Mouse (Mus musculus) thymus, adult 2 months (tissue): ENCODE results near the gene Suv39h1.
"Not testable (repeated sequence)": the region's sequence is repeated elsewhere in the genome, so short reads cannot be mapped to it uniquely, and the experiment has no call there.

ENCODE experiments used
- CTCF ChIP-seq: fragments of 200-500 bp; IDR thresholded peaks from 2 replicates; pipeline ENCODE4 v1.5.1; 2012; ENCODE audit warnings: mild to moderate bottlenecking, control low read depth, low read length, moderate library complexity, borderline replicate concordance; ENCODE audit not compliant: control insufficient read depth, poor library complexity, insufficient read depth; ENCODE audit errors: extremely low read depth
- POLR2A ChIP-seq: fragments of 200-500 bp; IDR thresholded peaks from 2 replicates; pipeline ENCODE4 v1.6.1; 2012; ENCODE audit warnings: mild to moderate bottlenecking, low read length, control low read depth, moderate library complexity; ENCODE audit not compliant: control insufficient read depth, poor library complexity, insufficient read depth; ENCODE audit errors: extremely low read depth

DNA sequence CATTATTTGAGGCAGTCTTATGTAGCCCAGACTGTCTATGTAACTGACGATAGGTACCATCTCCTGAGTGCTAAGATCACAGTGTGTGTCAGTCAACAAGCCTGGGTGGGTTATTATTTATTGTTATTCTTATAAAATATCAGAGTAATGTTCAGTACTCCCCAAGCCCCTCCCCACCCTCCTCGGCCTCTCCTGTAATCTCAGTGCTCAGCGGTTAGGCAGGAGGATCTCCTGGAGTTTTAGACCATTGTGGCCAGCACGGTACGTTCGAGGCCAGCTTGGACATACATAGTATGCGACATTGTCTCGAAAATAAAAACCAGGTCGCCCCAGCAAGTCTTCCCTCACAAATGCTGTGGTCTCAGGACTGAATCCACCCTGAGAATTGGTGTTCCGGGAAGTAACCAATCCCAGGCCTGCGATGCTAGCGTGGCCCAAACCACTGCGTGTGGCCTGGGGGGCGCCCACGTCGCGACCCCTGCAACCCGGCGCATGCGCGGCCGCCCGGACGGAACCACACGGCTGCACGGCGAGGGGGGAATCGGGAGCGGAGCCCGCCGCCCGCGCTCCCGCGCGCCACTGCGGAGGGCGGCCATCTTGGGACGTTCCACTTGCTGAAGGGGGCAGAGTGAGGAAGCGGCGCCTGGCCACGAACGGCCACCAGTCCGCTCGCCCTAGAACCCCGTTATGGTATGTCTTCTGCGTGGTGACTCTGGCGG, 21.7 kb upstream of the Suv39h1 start:
- TF ChIP-seq CTCF, POLR2A: not testable (repeated sequence)
